9 mouse cellular contexts compared by ENCODE assay signal in the genomic region with DNA sequence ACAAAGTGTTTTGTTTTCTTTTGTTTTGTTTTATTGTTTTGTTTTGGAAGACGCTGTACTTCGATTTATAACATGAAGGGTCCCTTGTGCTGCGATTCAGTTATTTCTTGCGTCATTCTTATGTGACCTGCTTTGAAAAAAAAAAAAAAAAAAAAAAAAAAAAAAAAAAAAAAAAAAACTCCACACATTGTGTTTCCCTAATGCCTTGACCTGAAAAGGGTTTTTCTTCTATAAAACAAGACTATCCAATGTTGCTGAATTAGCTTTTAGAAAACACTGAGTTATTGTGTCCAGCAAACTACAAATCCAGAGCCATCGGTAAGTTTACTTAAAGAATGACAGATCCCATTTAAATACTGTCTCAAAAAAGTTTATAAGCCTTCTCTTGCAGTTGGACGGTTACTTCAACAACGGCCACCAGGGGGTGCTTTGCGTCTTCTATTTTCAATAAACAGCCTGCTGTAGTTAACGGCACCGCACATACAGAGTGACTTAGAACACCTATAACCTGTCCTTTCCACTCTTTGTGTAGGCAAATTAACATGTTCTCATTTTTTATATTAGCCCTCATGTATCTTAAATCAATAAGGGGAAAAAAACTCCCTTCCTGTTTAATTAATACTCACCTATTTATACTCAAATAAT.
A peak's percentile ranks its signal among the peaks of the same experiment; 100 is the strongest.
DNase-seq lines count a peak whose midpoint lies in the region; ATAC-seq and TF ChIP-seq lines count a peak whose summit lies in the region.
"Had no signal": no experiment of that assay in that cellular context is flagged by ENCODE, and none has a peak within 500 bp of the region (broad histone marks: within the 10 kb centered on the region; RNA-seq: fewer than 3 reads in every experiment).

No protein-coding gene starts in this region.

- peaks cover 0 to 4% of the 10 kb centered on the region in 2 experiments; a peak in 1 of 4 replicates for H3K4me1 ChIP-seq in liver, embryonic 14.5 days (replicated peaks; ENCODE audit: control insufficient read depth in 2 of 2, insufficient read depth in 2 of 2, low read length in 1 of 2)
- H3K4me1 ChIP-seq: embryonic facial prominence, embryonic 13.5 days had no signal

- intact Hi-C loops in gastrocnemius, postnatal 36 days (cut with DNase I), result loop anchor here (10.0 kb wide), 1 partner anchor 437 kb away; no protein-coding TSS in a partner anchor

- peak; percentile 50 for TF ChIP-seq CTCF in liver, embryonic 14.5 days (IDR thresholded peaks at IDR 0.05; ENCODE audit: low read depth)

- no peak overlapping the region for H3K9ac ChIP-seq in liver, embryonic 14.5 days (replicated peaks)
- H3K9ac ChIP-seq: embryonic facial prominence, embryonic 13.5 days had no signal

- H3K27ac ChIP-seq in liver, embryonic 14.5 days, result no peak overlapping the region
- H3K27ac ChIP-seq: embryonic facial prominence, embryonic 13.5 days had no signal

- TF ChIP-seq EP300 in liver, embryonic 14.5 days (IDR thresholded peaks at IDR 0.05; ENCODE audit: low read depth), result no peak

- peak; percentile 83 for DNase-seq in 416B (ENCODE audit: low read depth)
- DNase-seq in embryo, embryonic 10 days (ENCODE audit: low spot score), result peak; percentile 85
- DNase-seq in gastrocnemius, postnatal 36 days, result peak; percentile 64 to 69
- peak; percentile 83 to 94 for DNase-seq in kidney, postnatal 25 days
- peak; percentile 42 to 48 (median 42) for DNase-seq in liver, embryonic 14.5 days (ENCODE audit: low read depth in 3 of 3, low spot score in 3 of 3)
- DNase-seq in thymus, postnatal 0 days (ENCODE audit: low spot score), result peak; percentile 88

- no peak overlapping the region for H3K4me2 ChIP-seq in liver, embryonic 14.5 days (ENCODE audit: low read depth)
- H3K4me2 ChIP-seq: embryonic facial prominence, embryonic 13.5 days had no signal

- no peaks in the 10 kb centered on the region for H3K36me3 ChIP-seq in liver, embryonic 14.5 days (replicated peaks; ENCODE audit: control insufficient read depth, insufficient read depth, low read depth)
- H3K36me3 ChIP-seq: embryonic facial prominence, embryonic 13.5 days had no signal

- H3K27me3 ChIP-seq in liver, embryonic 14.5 days (ENCODE audit: control insufficient read depth, insufficient read depth, low read length), result no peaks in the 10 kb centered on the region
- H3K27me3 ChIP-seq: embryonic facial prominence, embryonic 13.5 days had no signal

- ATAC-seq in activated CD4-positive, CD25-positive, alpha-beta regulatory T cell, adult 4 months, result peak; percentile 38
- ATAC-seq in liver, embryonic 14.5 days (ENCODE audit: insufficient read depth), result no peak
- peak; percentile 75; the same call in 1 of the 2 replicates for ATAC-seq in neutrophil, adult 5-6 weeks (ENCODE audit: extremely low read depth, insufficient number of reproducible peaks, low FRiP score, poor library complexity, severe bottlenecking)

- 14% methylated on average over 10 of the region's 10 CpGs for WGBS in liver, embryonic 14.5 days (ENCODE audit: insufficient replicate concordance)

- no peaks in the 10 kb centered on the region for H3K9me3 ChIP-seq in liver, embryonic 14.5 days (ENCODE audit: control insufficient read depth, low read length)
- H3K9me3 ChIP-seq: embryonic facial prominence, embryonic 13.5 days had no signal

- no peak overlapping the region for H3K4me3 ChIP-seq in liver, embryonic 14.5 days (ENCODE audit: insufficient read depth in 1 of 2, low read depth in 2 of 2, low read length in 2 of 2)
- H3K4me3 ChIP-seq: embryonic facial prominence, embryonic 13.5 days had no signal
